Comparison of ENCODE assay signal across 8 mouse cellular contexts in the genomic region with DNA sequence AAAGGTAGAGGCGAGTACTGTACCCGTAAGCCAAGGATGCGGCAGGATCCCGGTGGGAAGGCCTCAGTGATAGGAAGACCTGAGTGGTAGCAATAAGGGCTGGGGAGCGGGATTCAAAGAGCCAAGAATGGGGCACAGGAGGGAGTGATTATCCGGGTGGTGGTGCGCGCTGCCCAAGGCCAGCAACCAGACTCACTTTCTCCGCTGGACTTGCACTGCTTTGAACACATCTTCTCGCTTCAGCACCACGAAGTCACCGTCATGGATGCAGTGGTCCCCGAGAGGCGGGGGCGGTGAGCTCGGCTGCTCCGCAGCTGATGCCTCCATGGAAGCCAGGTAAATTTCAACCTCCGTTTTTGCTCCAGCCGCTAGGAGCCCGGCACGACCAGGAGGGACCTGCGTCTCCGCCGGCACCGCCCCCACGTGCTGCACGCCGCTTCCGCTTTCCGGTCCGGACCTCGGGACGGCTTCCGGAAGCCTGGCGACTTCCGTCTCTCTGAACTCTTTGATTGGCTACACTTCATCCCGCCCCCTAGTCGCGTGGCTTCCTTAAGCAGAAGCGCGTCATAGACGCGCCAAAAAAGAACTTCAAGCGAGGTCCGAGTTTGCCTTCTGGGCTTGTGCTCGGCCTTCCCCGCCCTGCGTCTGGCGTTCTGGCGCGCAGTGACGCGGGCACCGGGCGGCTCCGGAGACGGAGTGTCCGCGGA. TPM values are rescaled to one million over a fixed set of nuclear protein-coding genes. Genes with fewer than 3 reads are reported as not detected.
DNase-seq lines count a peak whose midpoint lies in the region; ATAC-seq lines count a peak whose summit lies in the region.

TSS of gene Trmt6 (minus strand) at position 448 of the 707 bp plus-strand sequence.
TSS of gene Mcm8 (plus strand) at position 534 of the 707 bp plus-strand sequence.

- peak; percentile 92 to 95 for DNase-seq in adrenal gland, adult (ENCODE audit: inconsistent age in 2 of 2, low spot score in 1 of 2)
- peak; percentile 99 for DNase-seq in embryo, embryonic 10.5 days (ENCODE audit: low spot score)
- peak; percentile 92 for DNase-seq in gastrocnemius, postnatal 14 days
- DNase-seq in left cerebral cortex, postnatal 10 days (ENCODE audit: extremely low spot score in 1 of 2, low spot score in 2 of 2) = peak; percentile 89 to 96
- DNase-seq in right cerebral cortex, postnatal 25 days = peak; percentile 90
- DNase-seq in urinary bladder, postnatal 4 days (ENCODE audit: low spot score in 2 of 2) = peak; percentile 83 to 89

- intact Hi-C loops in gastrocnemius, postnatal 14 days (cut with DNase I; ENCODE audit: low total_unique reads) = no loop called here
- intact Hi-C loops in left cerebral cortex, postnatal 10 days (cut with DNase I) = no loop called here

- ATAC-seq in inflammation-experienced regulatory T-cells, adult 6 months = peak; percentile 100
- peak; percentile 98 for ATAC-seq in megakaryocyte-erythroid progenitor cell, adult 5-6 weeks (replicated peaks; ENCODE audit: low FRiP score, low TSS enrichment, poor library complexity, severe bottlenecking)

RNA-seq across cellular contexts. Expression of gene Trmt6, which starts in this region (rescaled TPM):
- total RNA-seq in gastrocnemius, postnatal 14 days (2021) = 1 to 10 TPM; 6.2 to 7.5 TPM
- polyA plus RNA-seq in inflammation-experienced regulatory T-cells, adult 6 months (2017; shearing (Covaris generic)) = 10 to 100 TPM; 45.1 to 66.1 (median 45.9) TPM
- total RNA-seq in left cerebral cortex, postnatal 10 days (2021) = 10 to 100 TPM; 23.1 to 26.2 TPM
- 45.5 and 56.6 TPM in 2 replicates for total RNA-seq in megakaryocyte-erythroid progenitor cell, adult 5-6 weeks (2014; fragmentation: Nextera tagmentation)
- total RNA-seq in megakaryocyte-erythroid progenitor cell, adult 5-6 weeks (2017) = 47.5 and 53.4 TPM in 2 replicates

RNA-seq across cellular contexts. Expression of gene Mcm8, which starts in this region (rescaled TPM):
- total RNA-seq in gastrocnemius, postnatal 14 days (2021) = 1 to 10 TPM; 1.1 to 1.5 TPM
- 1 to 10 TPM; 1.9 to 4.2 (median 2.1) TPM for polyA plus RNA-seq in inflammation-experienced regulatory T-cells, adult 6 months (2017; shearing (Covaris generic))
- total RNA-seq in left cerebral cortex, postnatal 10 days (2021) = 1 to 10 TPM; 4.1 to 4.7 TPM
- total RNA-seq in megakaryocyte-erythroid progenitor cell, adult 5-6 weeks (2014; fragmentation: Nextera tagmentation) = 16.9 and 19.0 TPM in 2 replicates
- 16.6 and 19.0 TPM in 2 replicates for total RNA-seq in megakaryocyte-erythroid progenitor cell, adult 5-6 weeks (2017)

Comparison
In these comparisons a context has a peak if more than half of its experiments do, and no peak if none do; other contexts are left out.
1. Peak in every context shown above with its lines: DNase-seq and ATAC-seq.